Mouse (Mus musculus): ENCODE results near the gene Smarcc2. TPM values are rescaled to one million over a fixed set of nuclear protein-coding genes. Genes with fewer than 3 reads are reported as not detected.
A peak's percentile ranks its signal among the peaks of the same experiment; 100 is the strongest.

Gene Smarcc2
- polyA plus RNA-seq, 1 experiment from 2014 or later, result 125 TPM

- H3K4me2 ChIP-seq (replicated peaks), result no peak overlapping the region
- H3K27ac ChIP-seq, result no peak overlapping the region
- no peaks in the 10 kb centered on the region for H3K27me3 ChIP-seq
- WGBS, result 84% methylated on average over 4 of the region's 4 CpGs
- ATAC-seq (ENCODE audit: insufficient number of reproducible peaks, insufficient read depth, low FRiP score, low TSS enrichment), result no peak
- no peak overlapping the region for H3K9ac ChIP-seq
- peaks cover 15% of the 10 kb centered on the region for H3K36me3 ChIP-seq
- H3K9me3 ChIP-seq, result no peaks in the 10 kb centered on the region
- no peak overlapping the region for H3K4me3 ChIP-seq
- no peaks in the 10 kb centered on the region for H3K4me1 ChIP-seq
These were observed 13.6 kb upstream of the Smarcc2 start for GRCm38 (mm10) chr10:128445407-128445806.

GRCm38 (mm10) chr10:128451014-128451413 is 8.0 kb upstream of the Smarcc2 start:
- Histone ChIP-seq H3K4me2 (replicated peaks) (no peak overlapping the region), H3K9ac (no peak overlapping the region), H3K36me3 (no peaks in the 10 kb centered on the region), H3K4me3 (no peak overlapping the region), H3K9me3 (no peaks in the 10 kb centered on the region), H3K27ac (no peak overlapping the region), H3K27me3 (no peaks in the 10 kb centered on the region), H3K4me1 (no peaks in the 10 kb centered on the region)
- no peak for ATAC-seq (ENCODE audit: insufficient number of reproducible peaks, insufficient read depth, low FRiP score, low TSS enrichment)
- 84% methylated on average over 6 of the region's 6 CpGs for WGBS

- no peaks in the 10 kb centered on the region for H3K9me3 ChIP-seq
- H3K36me3 ChIP-seq, result no peaks in the 10 kb centered on the region
- no peaks in the 10 kb centered on the region for H3K4me1 ChIP-seq
- WGBS, result 63% methylated on average over 3 of the region's 3 CpGs
- H3K9ac ChIP-seq, result no peak overlapping the region
- H3K4me3 ChIP-seq, result no peak overlapping the region
- H3K4me2 ChIP-seq (replicated peaks), result no peak overlapping the region
- no peaks in the 10 kb centered on the region for H3K27me3 ChIP-seq
- H3K27ac ChIP-seq, result no peak overlapping the region
- ATAC-seq (ENCODE audit: insufficient number of reproducible peaks, insufficient read depth, low FRiP score, low TSS enrichment), result no peak
These were observed 4.6 kb upstream of the Smarcc2 start for GRCm38 (mm10) chr10:128454471-128454870.

GRCm38 (mm10) chr10:128455280-128455679 is 3.8 kb upstream of the Smarcc2 start:
- Histone ChIP-seq H3K4me2 (replicated peaks) (peak overlapping the region; percentile 37), H3K27me3 (no peaks in the 10 kb centered on the region), H3K27ac (no peak overlapping the region), H3K36me3 (no peaks in the 10 kb centered on the region), H3K9me3 (no peaks in the 10 kb centered on the region), H3K4me1 (peaks cover 2% of the 10 kb centered on the region), H3K4me3 (no peak overlapping the region), H3K9ac (no peak overlapping the region)
- WGBS, result 3% methylated on average over 6 of the region's 6 CpGs
- ATAC-seq (ENCODE audit: insufficient number of reproducible peaks, insufficient read depth, low FRiP score, low TSS enrichment), result no peak

- no peak overlapping the region for H3K27ac ChIP-seq
- peaks cover 8% of the 10 kb centered on the region for H3K36me3 ChIP-seq
- ATAC-seq (ENCODE audit: insufficient number of reproducible peaks, insufficient read depth, low FRiP score, low TSS enrichment), result no peak
- H3K9ac ChIP-seq, result no peak overlapping the region
- H3K4me2 ChIP-seq (replicated peaks), result no peak overlapping the region
- no peak overlapping the region for H3K4me3 ChIP-seq
- H3K4me1 ChIP-seq, result peaks cover 11% of the 10 kb centered on the region
- WGBS, result 82% methylated on average over 6 of the region's 6 CpGs
- H3K9me3 ChIP-seq, result no peaks in the 10 kb centered on the region
- H3K27me3 ChIP-seq, result no peaks in the 10 kb centered on the region
These were observed 1.4 kb upstream of the Smarcc2 start for GRCm38 (mm10) chr10:128457676-128458075.

- peak overlapping the region; percentile 98 for H3K9ac ChIP-seq
- H3K4me1 ChIP-seq, result peaks cover 11% of the 10 kb centered on the region
- 0% methylated on average over 29 of the region's 29 CpGs for WGBS
- H3K27ac ChIP-seq, result peak overlapping the region; percentile 96
- H3K4me3 ChIP-seq, result peak overlapping the region; percentile 94
- H3K9me3 ChIP-seq, result no peaks in the 10 kb centered on the region
- peaks cover 15% of the 10 kb centered on the region for H3K36me3 ChIP-seq
- peak overlapping the region; percentile 85 for H3K4me2 ChIP-seq (replicated peaks)
- ATAC-seq (ENCODE audit: insufficient number of reproducible peaks, insufficient read depth, low FRiP score, low TSS enrichment), result peak; percentile 45
- no peaks in the 10 kb centered on the region for H3K27me3 ChIP-seq
These were observed 715 bp upstream of the Smarcc2 start for GRCm38 (mm10) chr10:128458348-128458718.

GRCm38 (mm10) chr10:128459409-128460269 is 591 bp downstream of the Smarcc2 start:
- H3K4me1 ChIP-seq, result peaks cover 11% of the 10 kb centered on the region
- peak overlapping the region; percentile 85 for H3K4me2 ChIP-seq (replicated peaks)
- peak overlapping the region; percentile 96 for H3K27ac ChIP-seq
- H3K36me3 ChIP-seq, result peaks cover 28% of the 10 kb centered on the region
- no peaks in the 10 kb centered on the region for H3K27me3 ChIP-seq
- 1% methylated on average over 49 of the region's 67 CpGs for WGBS
- no peaks in the 10 kb centered on the region for H3K9me3 ChIP-seq
- peak overlapping the region; percentile 98 for H3K9ac ChIP-seq
- ATAC-seq (ENCODE audit: insufficient number of reproducible peaks, insufficient read depth, low FRiP score, low TSS enrichment), result peak; percentile 58
- H3K4me3 ChIP-seq, result peak overlapping the region; percentile 94

GRCm38 (mm10) chr10:128460270-128460630 is 1.2 kb downstream of the Smarcc2 start:
- Histone ChIP-seq H3K27me3 (no peaks in the 10 kb centered on the region), H3K4me2 (replicated peaks) (peak overlapping the region; percentile 85), H3K36me3 (peaks cover 33% of the 10 kb centered on the region), H3K9ac (peak overlapping the region; percentile 98), H3K4me3 (peak overlapping the region; percentile 94), H3K9me3 (no peaks in the 10 kb centered on the region), H3K4me1 (peaks cover 11% of the 10 kb centered on the region), H3K27ac (peak overlapping the region; percentile 96; the same call in 1 of the 2 replicates)
- ATAC-seq (ENCODE audit: insufficient number of reproducible peaks, insufficient read depth, low FRiP score, low TSS enrichment), result no peak
- WGBS, result 0% methylated on average over 5 of the region's 5 CpGs

GRCm38 (mm10) chr10:128474366-128474765 is 15.3 kb downstream of the Smarcc2 start:
- ATAC-seq (ENCODE audit: insufficient number of reproducible peaks, insufficient read depth, low FRiP score, low TSS enrichment), result no peak
- H3K9me3 ChIP-seq, result no peaks in the 10 kb centered on the region
- no peaks in the 10 kb centered on the region for H3K27me3 ChIP-seq
- H3K9ac ChIP-seq, result no peak overlapping the region
- no peak overlapping the region for H3K27ac ChIP-seq
- H3K36me3 ChIP-seq, result peaks cover 93% of the 10 kb centered on the region
- WGBS, result 91% methylated on average over 12 of the region's 12 CpGs
- no peak overlapping the region for H3K4me2 ChIP-seq (replicated peaks)
- H3K4me1 ChIP-seq, result no peaks in the 10 kb centered on the region
- H3K4me3 ChIP-seq, result no peak overlapping the region

GRCm38 (mm10) chr10:128486370-128486769 is 27.3 kb downstream of the Smarcc2 start:
- no peaks in the 10 kb centered on the region for H3K9me3 ChIP-seq
- H3K4me2 ChIP-seq (replicated peaks), result no peak overlapping the region
- H3K27me3 ChIP-seq, result no peaks in the 10 kb centered on the region
- H3K9ac ChIP-seq, result no peak overlapping the region
- 91% methylated on average over 7 of the region's 7 CpGs for WGBS
- no peak for ATAC-seq (ENCODE audit: insufficient number of reproducible peaks, insufficient read depth, low FRiP score, low TSS enrichment)
- no peak overlapping the region for H3K27ac ChIP-seq
- peaks cover 7% of the 10 kb centered on the region for H3K4me1 ChIP-seq
- peaks cover 95% of the 10 kb centered on the region for H3K36me3 ChIP-seq
- H3K4me3 ChIP-seq, result no peak overlapping the region

- Histone ChIP-seq H3K27ac (no peak overlapping the region), H3K4me2 (replicated peaks) (no peak overlapping the region), H3K9me3 (no peaks in the 10 kb centered on the region), H3K4me1 (peaks cover 17% of the 10 kb centered on the region), H3K36me3 (peaks cover 84% of the 10 kb centered on the region), H3K27me3 (no peaks in the 10 kb centered on the region), H3K9ac (no peak overlapping the region), H3K4me3 (no peak overlapping the region)
- ATAC-seq (ENCODE audit: insufficient number of reproducible peaks, insufficient read depth, low FRiP score, low TSS enrichment), result no peak
- WGBS, result 93% methylated on average over 22 of the region's 22 CpGs
These were observed 29.0 kb downstream of the Smarcc2 start for GRCm38 (mm10) chr10:128487861-128488712.

GRCm38 (mm10) chr10:128488776-128489175 is 29.7 kb downstream of the Smarcc2 start:
- Histone ChIP-seq H3K27ac (no peak overlapping the region), H3K9me3 (no peaks in the 10 kb centered on the region), H3K4me1 (peaks cover 17% of the 10 kb centered on the region), H3K27me3 (no peaks in the 10 kb centered on the region), H3K4me2 (replicated peaks) (no peak overlapping the region), H3K4me3 (no peak overlapping the region), H3K9ac (no peak overlapping the region), H3K36me3 (peaks cover 77% of the 10 kb centered on the region)
- no peak for ATAC-seq (ENCODE audit: insufficient number of reproducible peaks, insufficient read depth, low FRiP score, low TSS enrichment)
- WGBS, result 77% methylated on average over 4 of the region's 4 CpGs

Data from embryonic facial prominence, embryonic 12.5 days (tissue).